Comparison of ENCODE assay signal across 8 mouse cellular contexts in the genomic region with DNA sequence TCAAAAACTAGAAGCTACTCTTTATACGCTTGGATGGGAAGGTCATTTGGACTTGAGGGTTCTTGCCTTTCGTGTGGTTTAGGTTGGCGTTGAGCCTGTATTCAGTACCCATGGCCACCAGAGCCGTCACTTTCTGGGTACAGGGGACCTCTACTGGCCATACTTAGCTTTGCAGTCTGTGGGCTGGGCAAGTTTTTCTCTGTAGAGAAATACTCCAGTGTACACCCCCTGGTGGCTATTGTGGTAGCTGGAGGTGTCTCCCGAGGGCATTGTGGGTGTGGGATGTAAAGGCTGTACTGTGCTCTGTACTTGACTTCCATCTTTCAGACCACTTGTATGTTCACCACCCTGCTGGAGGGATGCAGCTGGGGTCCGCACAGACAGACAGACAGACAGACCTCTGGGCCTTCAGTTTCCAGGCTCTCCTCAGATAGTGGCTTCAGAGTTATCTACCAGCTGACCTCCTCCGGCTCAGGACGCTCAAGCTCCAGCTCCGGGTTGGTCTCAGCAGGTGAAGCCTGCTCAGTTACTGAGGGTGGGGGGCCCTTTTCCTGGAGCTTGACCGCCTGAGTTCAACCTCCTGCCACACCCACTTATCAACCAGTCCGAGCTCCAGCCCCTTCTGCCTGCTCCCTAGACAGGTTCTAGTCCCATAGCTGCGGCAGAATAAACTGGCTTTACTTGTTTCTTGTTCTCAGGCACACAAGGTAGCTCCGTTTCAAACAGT. TPM values are rescaled to one million over a fixed set of nuclear protein-coding genes. Genes with fewer than 3 reads are reported as not detected.
DNase-seq lines count a peak whose midpoint lies in the region; ATAC-seq lines count a peak whose summit lies in the region.

No protein-coding gene starts in this region.

- H3K27ac ChIP-seq in hindbrain, embryonic 11.5 days (ENCODE audit: low read depth, low read length) = no peak overlapping the region
- no peak overlapping the region for H3K27ac ChIP-seq in lung, embryonic 16.5 days (ENCODE audit: low read length)

- H3K4me2 ChIP-seq in hindbrain, embryonic 11.5 days (replicated peaks; ENCODE audit: low read depth, low read length) = no peak overlapping the region
- no peak overlapping the region for H3K4me2 ChIP-seq in lung, embryonic 16.5 days (ENCODE audit: low read depth, low read length)

- H3K9ac ChIP-seq in hindbrain, embryonic 11.5 days (ENCODE audit: low read depth, low read length) = no peak overlapping the region
- no peak overlapping the region for H3K9ac ChIP-seq in lung, embryonic 16.5 days (ENCODE audit: low read length)

- WGBS in hindbrain, embryonic 11.5 days = 40% methylated on average over 13 of the region's 13 CpGs
- WGBS in lung, embryonic 16.5 days = 29% methylated on average over 13 of the region's 13 CpGs

- H3K4me1 ChIP-seq in hindbrain, embryonic 11.5 days (replicated peaks; ENCODE audit: control insufficient read depth, insufficient read depth, low read length) = no peaks in the 10 kb centered on the region
- no peaks in the 10 kb centered on the region for H3K4me1 ChIP-seq in lung, embryonic 16.5 days (replicated peaks; ENCODE audit: control insufficient read depth, insufficient read depth, low read length)

- no peaks in the 10 kb centered on the region for H3K27me3 ChIP-seq in hindbrain, embryonic 11.5 days (ENCODE audit: control insufficient read depth, insufficient read depth, low read length)
- no peaks in the 10 kb centered on the region for H3K27me3 ChIP-seq in lung, embryonic 16.5 days (ENCODE audit: control insufficient read depth, insufficient read depth, low read depth, low read length)

- no peaks in the 10 kb centered on the region for H3K36me3 ChIP-seq in hindbrain, embryonic 11.5 days (ENCODE audit: control insufficient read depth, insufficient read depth, low read length)
- no peaks in the 10 kb centered on the region for H3K36me3 ChIP-seq in lung, embryonic 16.5 days (ENCODE audit: control insufficient read depth, insufficient read depth, low read length)

- peak; percentile 81 for ATAC-seq in hindbrain, embryonic 11.5 days (ENCODE audit: low FRiP score)
- ATAC-seq in lung, embryonic 16.5 days (ENCODE audit: low read depth) = peak; percentile 92

- no peaks in the 10 kb centered on the region for H3K9me3 ChIP-seq in hindbrain, embryonic 11.5 days (ENCODE audit: control insufficient read depth, low read length)
- no peaks in the 10 kb centered on the region for H3K9me3 ChIP-seq in lung, embryonic 16.5 days (ENCODE audit: control insufficient read depth, low read length)

- H3K4me3 ChIP-seq in hindbrain, embryonic 11.5 days (ENCODE audit: low read depth, low read length) = no peak overlapping the region
- no peak overlapping the region for H3K4me3 ChIP-seq in lung, embryonic 16.5 days (ENCODE audit: low read length)

- peak; percentile 79 for DNase-seq in Muller cell, postnatal 12 days (ENCODE audit: inconsistent ontology term)
- peak; percentile 84 for DNase-seq in cerebellum, adult 9-11 months
- peak; percentile 80 to 87 for DNase-seq in frontal cortex, postnatal 10 days (ENCODE audit: low spot score in 2 of 2)
- DNase-seq in hindbrain, embryonic 11.5 days (ENCODE audit: low spot score) = peak; percentile 91
- peak; percentile 92 for DNase-seq in layer of hippocampus, adult 9-11 months
- peak; percentile 84 for DNase-seq in ovary, postnatal 36 days (ENCODE audit: low spot score)
- peak; percentile 96 for DNase-seq in thymus, postnatal 14 days

RNA-seq across cellular contexts. Expression of a gene that starts 34.2 kb away (rescaled TPM):
- polyA plus RNA-seq in hindbrain, embryonic 11.5 days (2014; fragmentation: Nextera tagmentation; extraction: Ambion mirVana) = 89.6 and 94.0 TPM in 2 replicates
- polyA plus RNA-seq in lung, embryonic 16.5 days (2015; fragmentation: Nextera tagmentation; extraction: Ambion mirVana) = 50.6 and 52.4 TPM in 2 replicates

RNA-seq across cellular contexts. Expression of a gene that starts 45.3 kb away (rescaled TPM):
- 151 and 155 TPM in 2 replicates for polyA plus RNA-seq in hindbrain, embryonic 11.5 days (2014; fragmentation: Nextera tagmentation; extraction: Ambion mirVana)
- polyA plus RNA-seq in lung, embryonic 16.5 days (2015; fragmentation: Nextera tagmentation; extraction: Ambion mirVana) = 77.4 and 82.7 TPM in 2 replicates
